Mouse (Mus musculus): Measurements from ENCODE around the gene Gm47955. TPM values are rescaled to one million over a fixed set of nuclear protein-coding genes. Genes with fewer than 3 reads are reported as not detected.
"Not testable (repeated sequence)": the region's sequence is repeated elsewhere in the genome, so short reads cannot be mapped to it uniquely, and the experiment has no call there.

The Gm47955 gene
- polyA plus RNA-seq, 1 experiment from 2014 or later: not detected

DNA sequence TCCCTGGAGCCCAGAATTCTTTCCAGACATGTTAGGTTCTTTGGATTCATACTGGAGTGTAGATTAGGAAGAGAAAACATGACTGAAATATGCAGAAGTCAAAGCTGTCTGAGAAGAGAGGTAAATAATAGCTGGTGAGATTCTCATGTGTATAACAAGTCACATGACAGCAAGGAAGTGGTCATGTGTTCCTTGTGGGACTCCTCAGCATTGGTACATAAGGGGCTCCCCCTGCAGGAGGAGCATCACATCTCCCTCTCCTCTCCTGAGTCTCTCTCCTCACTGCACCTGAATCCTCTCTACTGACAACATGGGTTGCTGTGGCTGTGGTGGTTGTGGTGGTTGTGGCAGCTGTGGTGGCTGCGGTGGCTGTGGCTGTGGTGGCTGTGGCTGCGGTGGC lies 14.1 kb upstream of the Gm47955 start:
- H3K36me3 ChIP-seq (ENCODE audit: control insufficient read depth, insufficient read depth); ATAC-seq (ENCODE audit: low read depth); H3K4me3 ChIP-seq (ENCODE audit: low read depth, low read length); H3K9ac ChIP-seq (ENCODE audit: low read depth, low read length); H3K4me1 ChIP-seq (ENCODE audit: control insufficient read depth, low read depth, low read length); H3K27me3 ChIP-seq (ENCODE audit: control insufficient read depth, insufficient read depth, low read depth, low read length); H3K27ac ChIP-seq (ENCODE audit: low read length); H3K9me3 ChIP-seq (replicated peaks; ENCODE audit: control insufficient read depth, low read length); H3K4me2 ChIP-seq (ENCODE audit: low read depth, low read length): not testable (repeated sequence)
- WGBS (ENCODE audit: insufficient replicate concordance): 74% methylated on average over 2 of the region's 2 CpGs

DNA sequence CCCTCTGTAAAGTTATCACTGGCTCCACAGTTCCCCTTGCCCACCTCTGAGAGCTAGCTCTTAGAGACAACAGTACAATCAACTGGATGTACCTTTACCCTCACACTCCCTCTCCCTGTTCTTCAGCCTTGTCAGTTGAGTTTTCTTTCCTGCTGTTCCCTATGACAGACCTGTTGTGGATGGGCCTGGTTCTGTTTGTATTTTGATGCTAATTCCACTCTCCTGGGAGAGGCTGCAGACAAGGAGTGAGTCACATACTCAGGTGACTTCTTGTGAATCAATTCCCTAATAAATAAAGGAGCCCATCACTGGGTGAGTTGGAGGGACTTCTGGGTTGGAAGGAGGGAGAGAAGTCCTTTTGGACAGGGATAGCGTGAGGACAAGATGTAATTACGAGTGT lies 11.5 kb upstream of the Gm47955 start:
- no peaks in the 10 kb centered on the region for H3K36me3 ChIP-seq (ENCODE audit: control insufficient read depth, insufficient read depth)
- no peak overlapping the region for H3K27ac ChIP-seq (ENCODE audit: low read length)
- ATAC-seq (ENCODE audit: low read depth): no peak
- H3K4me2 ChIP-seq (ENCODE audit: low read depth, low read length): no peak overlapping the region
- H3K9me3 ChIP-seq (replicated peaks; ENCODE audit: control insufficient read depth, low read length): no peaks in the 10 kb centered on the region
- no peak overlapping the region for H3K9ac ChIP-seq (ENCODE audit: low read depth, low read length)
- no peak overlapping the region for H3K4me3 ChIP-seq (ENCODE audit: low read depth, low read length)
- WGBS (ENCODE audit: insufficient replicate concordance): 52% methylated on average over 2 of the region's 2 CpGs
- no peaks in the 10 kb centered on the region for H3K4me1 ChIP-seq (ENCODE audit: control insufficient read depth, low read depth, low read length)
- no peaks in the 10 kb centered on the region for H3K27me3 ChIP-seq (ENCODE audit: control insufficient read depth, insufficient read depth, low read depth, low read length)

DNA sequence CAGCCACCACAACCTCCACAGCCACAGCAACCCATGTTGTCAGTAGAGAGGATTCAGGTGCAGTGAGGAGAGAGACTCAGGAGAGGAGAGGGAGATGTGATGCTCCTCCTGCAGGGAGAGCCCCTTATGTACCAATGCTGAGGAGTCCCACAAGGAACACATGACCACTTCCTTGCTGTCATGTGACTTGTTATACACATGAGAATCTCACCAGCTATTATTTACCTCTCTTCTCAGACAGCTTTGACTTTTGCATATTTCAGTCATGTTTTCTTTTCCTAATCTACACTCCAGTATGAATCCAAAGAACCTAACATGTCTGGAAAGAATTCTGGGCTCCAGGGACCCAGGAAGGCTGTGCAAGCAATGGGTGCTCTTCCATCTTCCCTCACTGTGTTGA lies 4.2 kb upstream of the Gm47955 start, which contains the start of gene Gm7544:
Gene Gm7544 (minus strand): TSS at position 101 of the 400 bp plus-strand sequence.
- not testable (repeated sequence) for H3K4me1 ChIP-seq (ENCODE audit: control insufficient read depth, low read depth, low read length); H3K9me3 ChIP-seq (replicated peaks; ENCODE audit: control insufficient read depth, low read length); H3K36me3 ChIP-seq (ENCODE audit: control insufficient read depth, insufficient read depth); H3K4me2 ChIP-seq (ENCODE audit: low read depth, low read length); H3K9ac ChIP-seq (ENCODE audit: low read depth, low read length); H3K27me3 ChIP-seq (ENCODE audit: control insufficient read depth, insufficient read depth, low read depth, low read length); H3K27ac ChIP-seq (ENCODE audit: low read length); ATAC-seq (ENCODE audit: low read depth); H3K4me3 ChIP-seq (ENCODE audit: low read depth, low read length)

DNA sequence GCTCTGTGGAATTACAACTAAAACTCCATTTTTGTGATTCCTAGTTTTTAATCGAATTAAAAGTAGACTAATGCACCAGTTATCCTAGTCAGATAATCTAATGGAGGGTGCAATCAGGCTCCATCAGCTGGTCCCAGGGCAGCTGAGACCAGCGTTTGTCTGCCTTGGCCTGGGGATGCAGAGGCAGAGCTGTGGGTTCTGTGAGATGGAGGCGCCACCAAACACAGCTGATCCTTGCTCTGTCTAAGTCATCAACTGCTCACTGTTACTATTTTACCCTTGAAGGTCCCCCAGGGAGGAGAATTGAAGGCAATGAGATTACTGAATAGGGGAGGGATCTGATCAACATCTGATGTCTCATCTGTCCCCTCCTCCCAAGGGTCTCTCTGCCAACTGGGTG lies 6.3 kb downstream of the Gm47955 start:
- H3K9ac ChIP-seq (ENCODE audit: low read depth, low read length): no peak overlapping the region
- H3K4me1 ChIP-seq (ENCODE audit: control insufficient read depth, low read depth, low read length): no peaks in the 10 kb centered on the region
- whole genome bisulfite sequencing (ENCODE audit: insufficient replicate concordance): 37% methylated on average over 3 of the region's 3 CpGs
- no peak overlapping the region for H3K27ac ChIP-seq (ENCODE audit: low read length)
- no peak overlapping the region for H3K4me2 ChIP-seq (ENCODE audit: low read depth, low read length)
- no peaks in the 10 kb centered on the region for H3K9me3 ChIP-seq (replicated peaks; ENCODE audit: control insufficient read depth, low read length)
- ATAC-seq (ENCODE audit: low read depth): no peak
- no peaks in the 10 kb centered on the region for H3K36me3 ChIP-seq (ENCODE audit: control insufficient read depth, insufficient read depth)
- no peaks in the 10 kb centered on the region for H3K27me3 ChIP-seq (ENCODE audit: control insufficient read depth, insufficient read depth, low read depth, low read length)
- H3K4me3 ChIP-seq (ENCODE audit: low read depth, low read length): no peak overlapping the region

GRCm38 (mm10) chr1:82972046-82972445 lies 12.0 kb downstream of the Gm47955 start:
- WGBS (ENCODE audit: insufficient replicate concordance): 21% methylated on average over 4 of the region's 4 CpGs
- no peaks in the 10 kb centered on the region for H3K4me1 ChIP-seq (ENCODE audit: control insufficient read depth, low read depth, low read length)
- ATAC-seq (ENCODE audit: low read depth): peak; percentile 60
- H3K27me3 ChIP-seq (ENCODE audit: control insufficient read depth, insufficient read depth, low read depth, low read length): no peaks in the 10 kb centered on the region
- H3K9me3 ChIP-seq (replicated peaks; ENCODE audit: control insufficient read depth, low read length): no peaks in the 10 kb centered on the region
- no peak overlapping the region for H3K9ac ChIP-seq (ENCODE audit: low read depth, low read length)
- H3K4me3 ChIP-seq (ENCODE audit: low read depth, low read length): no peak overlapping the region
- H3K27ac ChIP-seq (ENCODE audit: low read length): no peak overlapping the region
- H3K36me3 ChIP-seq (ENCODE audit: control insufficient read depth, insufficient read depth): no peaks in the 10 kb centered on the region
- H3K4me2 ChIP-seq (ENCODE audit: low read depth, low read length): no peak overlapping the region

GRCm38 (mm10) chr1:82973244-82973643 lies 13.2 kb downstream of the Gm47955 start:
- H3K36me3 ChIP-seq (ENCODE audit: control insufficient read depth, insufficient read depth): no peaks in the 10 kb centered on the region
- ATAC-seq (ENCODE audit: low read depth): no peak
- H3K4me3 ChIP-seq (ENCODE audit: low read depth, low read length): no peak overlapping the region
- H3K27me3 ChIP-seq (ENCODE audit: control insufficient read depth, insufficient read depth, low read depth, low read length): no peaks in the 10 kb centered on the region
- no peak overlapping the region for H3K9ac ChIP-seq (ENCODE audit: low read depth, low read length)
- H3K27ac ChIP-seq (ENCODE audit: low read length): no peak overlapping the region
- no peaks in the 10 kb centered on the region for H3K4me1 ChIP-seq (ENCODE audit: control insufficient read depth, low read depth, low read length)
- no peak overlapping the region for H3K4me2 ChIP-seq (ENCODE audit: low read depth, low read length)
- H3K9me3 ChIP-seq (replicated peaks; ENCODE audit: control insufficient read depth, low read length): no peaks in the 10 kb centered on the region
- 45% methylated on average over 1 of the region's 1 CpGs for WGBS (ENCODE audit: insufficient replicate concordance)

DNA sequence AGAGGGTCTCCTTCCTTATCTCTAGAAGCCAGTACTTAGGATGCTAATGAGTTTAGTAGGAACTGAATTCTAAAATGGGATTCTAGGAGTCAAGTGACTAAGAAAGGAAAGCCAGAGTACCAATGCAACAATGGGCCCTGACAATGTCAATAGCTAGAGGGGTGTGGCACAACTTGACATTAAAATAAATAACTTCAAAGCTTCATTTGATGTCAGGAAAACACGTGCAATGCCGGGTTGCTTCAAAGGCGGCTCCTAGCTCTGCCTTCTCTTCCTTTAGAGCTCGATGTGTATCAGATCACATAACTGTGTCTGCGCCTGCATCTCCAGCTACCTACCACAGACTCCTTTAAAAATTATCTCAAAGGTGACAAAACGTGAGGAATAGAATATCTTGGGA lies 13.8 kb downstream of the Gm47955 start:
- no peaks in the 10 kb centered on the region for H3K36me3 ChIP-seq (ENCODE audit: control insufficient read depth, insufficient read depth)
- no peak overlapping the region for H3K4me3 ChIP-seq (ENCODE audit: low read depth, low read length)
- no peaks in the 10 kb centered on the region for H3K27me3 ChIP-seq (ENCODE audit: control insufficient read depth, insufficient read depth, low read depth, low read length)
- H3K4me2 ChIP-seq (ENCODE audit: low read depth, low read length): no peak overlapping the region
- 27% methylated on average over 6 of the region's 6 CpGs for WGBS (ENCODE audit: insufficient replicate concordance)
- H3K4me1 ChIP-seq (ENCODE audit: control insufficient read depth, low read depth, low read length): no peaks in the 10 kb centered on the region
- no peak overlapping the region for H3K27ac ChIP-seq (ENCODE audit: low read length)
- ATAC-seq (ENCODE audit: low read depth): no peak
- H3K9ac ChIP-seq (ENCODE audit: low read depth, low read length): no peak overlapping the region
- H3K9me3 ChIP-seq (replicated peaks; ENCODE audit: control insufficient read depth, low read length): no peaks in the 10 kb centered on the region

DNA sequence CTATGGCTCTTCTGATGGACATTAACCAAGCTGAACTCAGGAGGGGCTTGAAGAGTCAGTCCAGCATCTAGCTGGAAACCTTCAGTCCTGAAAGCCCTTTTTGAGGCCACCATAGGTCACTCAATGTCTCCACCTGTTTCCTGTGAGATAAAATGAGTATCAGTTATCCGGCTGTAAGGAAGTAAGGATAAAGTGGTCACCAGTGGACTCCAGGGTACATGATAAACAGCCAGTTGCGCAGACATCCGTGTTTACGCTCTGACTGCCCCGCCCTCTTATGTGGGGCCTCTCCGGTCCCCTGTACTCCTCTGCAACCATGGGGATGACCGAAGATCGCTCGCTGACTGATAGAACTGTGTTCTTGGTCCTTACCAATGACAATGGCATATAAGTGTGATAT lies 14.3 kb downstream of the Gm47955 start:
- no peak overlapping the region for H3K9ac ChIP-seq (ENCODE audit: low read depth, low read length)
- no peaks in the 10 kb centered on the region for H3K9me3 ChIP-seq (replicated peaks; ENCODE audit: control insufficient read depth, low read length)
- no peaks in the 10 kb centered on the region for H3K36me3 ChIP-seq (ENCODE audit: control insufficient read depth, insufficient read depth)
- no peak overlapping the region for H3K27ac ChIP-seq (ENCODE audit: low read length)
- no peak overlapping the region for H3K4me3 ChIP-seq (ENCODE audit: low read depth, low read length)
- 26% methylated on average over 9 of the region's 9 CpGs for WGBS (ENCODE audit: insufficient replicate concordance)
- peak; percentile 68 for ATAC-seq (ENCODE audit: low read depth)
- no peak overlapping the region for H3K4me2 ChIP-seq (ENCODE audit: low read depth, low read length)
- no peaks in the 10 kb centered on the region for H3K27me3 ChIP-seq (ENCODE audit: control insufficient read depth, insufficient read depth, low read depth, low read length)
- no peaks in the 10 kb centered on the region for H3K4me1 ChIP-seq (ENCODE audit: control insufficient read depth, low read depth, low read length)

DNA sequence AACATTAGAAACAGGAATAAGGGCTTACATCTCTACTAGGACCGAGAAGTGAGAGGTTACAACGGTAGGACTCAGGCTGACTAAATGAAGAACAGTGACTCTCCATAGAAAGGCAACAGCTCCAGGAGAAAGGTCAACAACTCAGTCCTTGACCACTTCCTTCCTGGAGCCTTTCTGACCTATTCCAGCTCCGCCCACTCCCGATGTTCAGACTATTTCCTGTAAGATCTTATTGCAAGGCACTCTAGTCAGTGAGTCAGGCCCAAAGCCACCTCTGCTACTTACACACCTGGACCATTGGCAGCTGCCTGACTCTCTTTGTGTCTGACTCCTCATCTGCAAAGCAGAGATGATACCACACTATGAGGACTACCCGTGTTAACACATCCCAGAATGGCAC lies 15.7 kb downstream of the Gm47955 start:
- Histone ChIP-seq H3K27me3 (ENCODE audit: control insufficient read depth, insufficient read depth, low read depth, low read length) (no peaks in the 10 kb centered on the region), H3K36me3 (ENCODE audit: control insufficient read depth, insufficient read depth) (no peaks in the 10 kb centered on the region), H3K4me1 (ENCODE audit: control insufficient read depth, low read depth, low read length) (no peaks in the 10 kb centered on the region), H3K9me3 (replicated peaks; ENCODE audit: control insufficient read depth, low read length) (no peaks in the 10 kb centered on the region), H3K27ac (ENCODE audit: low read length) (no peak overlapping the region), H3K4me2 (ENCODE audit: low read depth, low read length) (no peak overlapping the region), H3K4me3 (ENCODE audit: low read depth, low read length) (no peak overlapping the region), H3K9ac (ENCODE audit: low read depth, low read length) (no peak overlapping the region)
- WGBS (ENCODE audit: insufficient replicate concordance): 26% methylated on average over 5 of the region's 5 CpGs
- ATAC-seq (ENCODE audit: low read depth): no peak

GRCm38 (mm10) chr1:82977840-82978239 lies 17.8 kb downstream of the Gm47955 start:
- H3K9ac ChIP-seq (ENCODE audit: low read depth, low read length): no peak overlapping the region
- no peaks in the 10 kb centered on the region for H3K27me3 ChIP-seq (ENCODE audit: control insufficient read depth, insufficient read depth, low read depth, low read length)
- H3K4me1 ChIP-seq (ENCODE audit: control insufficient read depth, low read depth, low read length): no peaks in the 10 kb centered on the region
- H3K4me2 ChIP-seq (ENCODE audit: low read depth, low read length): no peak overlapping the region
- no peak overlapping the region for H3K4me3 ChIP-seq (ENCODE audit: low read depth, low read length)
- H3K9me3 ChIP-seq (replicated peaks; ENCODE audit: control insufficient read depth, low read length): no peaks in the 10 kb centered on the region
- ATAC-seq (ENCODE audit: low read depth): no peak
- no peak overlapping the region for H3K27ac ChIP-seq (ENCODE audit: low read length)
- H3K36me3 ChIP-seq (ENCODE audit: control insufficient read depth, insufficient read depth): no peaks in the 10 kb centered on the region

Data from liver, embryonic 16.5 days (tissue).